Comparison of ENCODE assay signal across 15 mouse cellular contexts in genomic region chrX:56665226-56665973, GRCm38 (mm10). TPM values are rescaled to one million over a fixed set of nuclear protein-coding genes. Genes with fewer than 3 reads are reported as not detected.
A peak's percentile ranks its signal among the peaks of the same experiment; 100 is the strongest.
DNase-seq lines count a peak whose midpoint lies in the region; ATAC-seq and TF ChIP-seq lines count a peak whose summit lies in the region.
"Had no signal": no experiment of that assay in that cellular context is flagged by ENCODE, and none has a peak within 500 bp of the region (broad histone marks: within the 10 kb centered on the region; RNA-seq: fewer than 3 reads in every experiment).

No protein-coding gene starts in this region.

- H3K9ac ChIP-seq in heart, embryonic 11.5 days (ENCODE audit: low read depth, low read length) = no peak overlapping the region
- no peak overlapping the region for H3K9ac ChIP-seq in lung, embryonic 16.5 days (ENCODE audit: low read length)
- H3K9ac ChIP-seq in kidney, embryonic 16.5 days (replicated peaks; ENCODE audit: low read length) = no peak overlapping the region
- H3K9ac ChIP-seq: hindbrain, embryonic 14.5 days; limb, embryonic 15.5 days; midbrain, embryonic 12.5 days had no signal

- H3K4me1 ChIP-seq in heart, embryonic 11.5 days (ENCODE audit: control insufficient read depth, insufficient read depth, low read length) = peaks cover 4% of the 10 kb centered on the region; the same call in 1 of the 2 replicates
- H3K4me1 ChIP-seq in lung, embryonic 16.5 days (replicated peaks; ENCODE audit: control insufficient read depth, insufficient read depth, low read length) = peaks cover 7% of the 10 kb centered on the region; the same call in 1 of the 2 replicates
- no peaks in the 10 kb centered on the region for H3K4me1 ChIP-seq in lung, adult 2 months (ENCODE audit: control insufficient read depth, insufficient read depth, low read length)
- H3K4me1 ChIP-seq in kidney, embryonic 16.5 days (ENCODE audit: insufficient read depth, low read length) = 0 out of 2 replicates have a peak, but pooled peaks cover 3% of the 10 kb centered on the region
- H3K4me1 ChIP-seq: limb, embryonic 15.5 days had no signal

- TF ChIP-seq POLR2A in lung, adult 2 months (IDR thresholded peaks at IDR 0.05; ENCODE audit: borderline replicate concordance, extremely low read depth, low read depth, low read length) = no peak

- DNase-seq in heart, postnatal 10 days = no peak
- DNase-seq in lung, adult 2 months = no peak
- peak; percentile 28 to 29 for DNase-seq in gastrocnemius, postnatal 36 days
- no peak for DNase-seq in thymus, postnatal 14 days
- DNase-seq: cerebellum, adult 11-12 months had no signal

- peak overlapping the region; percentile 18 for H3K27ac ChIP-seq in heart, embryonic 11.5 days (ENCODE audit: low read depth, low read length)
- H3K27ac ChIP-seq in lung, embryonic 16.5 days (ENCODE audit: low read length) = peak overlapping the region; percentile 53
- H3K27ac ChIP-seq in kidney, embryonic 16.5 days (ENCODE audit: low read length) = no peak overlapping the region
- H3K27ac ChIP-seq: heart, adult 2 months; hindbrain, embryonic 14.5 days; kidney, postnatal 0 days; limb, embryonic 15.5 days; macrophage; midbrain, embryonic 12.5 days; stomach, postnatal 0 days had no signal

- no peaks in the 10 kb centered on the region for H3K9me3 ChIP-seq in heart, embryonic 11.5 days (replicated peaks; ENCODE audit: control insufficient read depth, low read length)
- no peaks in the 10 kb centered on the region for H3K9me3 ChIP-seq in lung, embryonic 16.5 days (ENCODE audit: control insufficient read depth, low read length)
- no peaks in the 10 kb centered on the region for H3K9me3 ChIP-seq in kidney, embryonic 16.5 days (ENCODE audit: low read length)
- H3K9me3 ChIP-seq: limb, embryonic 15.5 days; midbrain, embryonic 12.5 days had no signal

- no peak overlapping the region for H3K4me3 ChIP-seq in heart, embryonic 11.5 days (ENCODE audit: low read depth, low read length)
- H3K4me3 ChIP-seq in lung, embryonic 16.5 days (ENCODE audit: low read length) = no peak overlapping the region
- no peak overlapping the region for H3K4me3 ChIP-seq in lung, adult 2 months (replicated peaks; ENCODE audit: extremely low read depth, low read depth, low read length)
- H3K4me3 ChIP-seq in kidney, embryonic 16.5 days (ENCODE audit: low read length) = no peak overlapping the region
- H3K4me3 ChIP-seq: heart, adult 2 months; limb, embryonic 15.5 days; midbrain, embryonic 12.5 days had no signal

- intact Hi-C loops in heart, postnatal 10 days (cut with DNase I) = no loop called here
- intact Hi-C loops in gastrocnemius, postnatal 36 days (cut with DNase I) = loop anchor here (5.0 kb wide), 1 partner anchor 67 kb away; the partner anchor contains the start of gene Fhl1

- WGBS in heart, embryonic 11.5 days (ENCODE audit: insufficient replicate concordance) = 62% methylated on average over 8 of the region's 8 CpGs
- 74% methylated on average over 8 of the region's 8 CpGs for WGBS in lung, embryonic 16.5 days
- WGBS in lung, adult 2 months = 71% methylated on average over 8 of the region's 8 CpGs
- WGBS in kidney, embryonic 16.5 days = 78% methylated on average over 8 of the region's 8 CpGs

- ATAC-seq in heart, embryonic 11.5 days (replicated peaks; ENCODE audit: insufficient number of reproducible peaks, low FRiP score, low TSS enrichment) = no peak
- ATAC-seq in lung, embryonic 16.5 days (ENCODE audit: low read depth) = no peak
- ATAC-seq in kidney, embryonic 16.5 days (ENCODE audit: low FRiP score, low TSS enrichment) = peak; percentile 43

- H3K4me2 ChIP-seq in heart, embryonic 11.5 days = no peak overlapping the region
- no peak overlapping the region for H3K4me2 ChIP-seq in lung, embryonic 16.5 days (ENCODE audit: low read depth, low read length)
- no peak overlapping the region for H3K4me2 ChIP-seq in kidney, embryonic 16.5 days (replicated peaks; ENCODE audit: low read depth, low read length)
- H3K4me2 ChIP-seq: hindbrain, embryonic 14.5 days; limb, embryonic 15.5 days; midbrain, embryonic 12.5 days had no signal

- no peak for TF ChIP-seq CTCF in lung, adult 2 months (IDR thresholded peaks at IDR 0.05; ENCODE audit: insufficient read depth, low read length)

- no peaks in the 10 kb centered on the region for H3K27me3 ChIP-seq in heart, embryonic 11.5 days (ENCODE audit: control insufficient read depth, insufficient read depth, low read length)
- no peaks in the 10 kb centered on the region for H3K27me3 ChIP-seq in lung, embryonic 16.5 days (ENCODE audit: control insufficient read depth, insufficient read depth, low read depth, low read length)
- no peaks in the 10 kb centered on the region; the same call in 1 of the 2 replicates for H3K27me3 ChIP-seq in kidney, embryonic 16.5 days (ENCODE audit: insufficient read depth, low read length)
- H3K27me3 ChIP-seq: limb, embryonic 15.5 days; midbrain, embryonic 12.5 days had no signal

- H3K36me3 ChIP-seq in heart, embryonic 11.5 days (ENCODE audit: control insufficient read depth, insufficient read depth, low read length) = no peaks in the 10 kb centered on the region
- no peaks in the 10 kb centered on the region; the same call in 1 of the 2 replicates for H3K36me3 ChIP-seq in lung, embryonic 16.5 days (ENCODE audit: control insufficient read depth, insufficient read depth, low read length)
- H3K36me3 ChIP-seq in kidney, embryonic 16.5 days (ENCODE audit: insufficient read depth, low read length) = no peaks in the 10 kb centered on the region
- H3K36me3 ChIP-seq: limb, embryonic 15.5 days; midbrain, embryonic 12.5 days had no signal

RNA-seq across cellular contexts. Expression of gene Slc9a6, which starts 55.8 kb away (rescaled TPM):
- 4.4 and 4.7 TPM in 2 replicates for polyA plus RNA-seq in heart, embryonic 11.5 days (2014; fragmentation: Nextera tagmentation; extraction: Ambion mirVana)
- 10 to 100 TPM; 14.7 to 17.1 TPM for total RNA-seq in heart, postnatal 10 days (2021)
- 11.7 and 13.0 TPM in 2 replicates for polyA plus RNA-seq in lung, embryonic 16.5 days (2015; fragmentation: Nextera tagmentation; extraction: Ambion mirVana)
- polyA plus RNA-seq in lung, adult 2 months (2012; rRNA removed) = 29.7 and 29.9 TPM in 2 replicates
- 10 to 100 TPM; 21.2 to 26.6 TPM for total RNA-seq in gastrocnemius, postnatal 36 days (2021)
- 13.1 and 13.5 TPM in 2 replicates for polyA plus RNA-seq in kidney, embryonic 16.5 days (2015; fragmentation: Nextera tagmentation; extraction: Ambion mirVana)

Comparison
In these comparisons a context has a peak if more than half of its experiments do, and no peak if none do; other contexts are left out.
1. DNase-seq: peak in gastrocnemius, postnatal 36 days (2 of 2); none in heart, postnatal 10 days (0 of 2), lung, adult 2 months (single experiment) and thymus, postnatal 14 days (single experiment).